Mouse (Mus musculus): ENCODE results near the gene Elovl2. TPM values are rescaled to one million over a fixed set of nuclear protein-coding genes. Genes with fewer than 3 reads are reported as not detected.
"Not testable (repeated sequence)": the region's sequence is repeated elsewhere in the genome, so short reads cannot be mapped to it uniquely, and the experiment has no call there.

Gene Elovl2
- under 1 TPM in 2 of 4 experiments, not detected in 2; 0.09 to 0.11 TPM for total RNA-seq (2022)

DNA sequence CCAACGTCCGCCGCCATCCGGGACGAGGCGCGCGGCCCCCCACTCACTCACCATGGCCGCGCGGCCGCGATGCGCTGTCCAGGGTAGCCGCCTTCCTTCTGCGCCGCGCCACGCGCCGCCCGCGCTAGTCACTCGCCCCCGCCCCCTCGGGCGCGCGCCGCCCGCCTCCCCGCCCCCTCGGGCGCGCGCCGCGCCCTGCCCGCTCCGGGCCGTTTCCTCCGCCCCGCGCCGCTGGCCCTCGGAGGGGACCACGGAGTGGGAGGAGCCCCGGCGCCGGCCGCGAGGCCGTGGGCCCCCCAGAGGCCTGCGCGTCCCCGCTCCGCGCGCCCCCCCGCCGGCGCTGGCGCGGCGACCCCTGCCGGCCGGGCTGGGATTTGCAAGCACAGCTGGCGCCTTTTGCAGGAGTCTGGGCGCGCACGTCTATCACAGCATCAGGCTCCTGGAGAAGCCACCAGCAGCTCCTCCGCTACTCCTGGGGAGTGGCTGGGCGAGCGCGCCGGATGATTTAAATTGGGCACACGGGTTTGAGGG, at the start of gene Elovl2:
Gene Elovl2 (minus strand): TSS at position 102 of the 531 bp plus-strand sequence.
- DNase-seq (ENCODE audit: low spot score in 2 of 2) = peak; percentile 16 to 24

DNA sequence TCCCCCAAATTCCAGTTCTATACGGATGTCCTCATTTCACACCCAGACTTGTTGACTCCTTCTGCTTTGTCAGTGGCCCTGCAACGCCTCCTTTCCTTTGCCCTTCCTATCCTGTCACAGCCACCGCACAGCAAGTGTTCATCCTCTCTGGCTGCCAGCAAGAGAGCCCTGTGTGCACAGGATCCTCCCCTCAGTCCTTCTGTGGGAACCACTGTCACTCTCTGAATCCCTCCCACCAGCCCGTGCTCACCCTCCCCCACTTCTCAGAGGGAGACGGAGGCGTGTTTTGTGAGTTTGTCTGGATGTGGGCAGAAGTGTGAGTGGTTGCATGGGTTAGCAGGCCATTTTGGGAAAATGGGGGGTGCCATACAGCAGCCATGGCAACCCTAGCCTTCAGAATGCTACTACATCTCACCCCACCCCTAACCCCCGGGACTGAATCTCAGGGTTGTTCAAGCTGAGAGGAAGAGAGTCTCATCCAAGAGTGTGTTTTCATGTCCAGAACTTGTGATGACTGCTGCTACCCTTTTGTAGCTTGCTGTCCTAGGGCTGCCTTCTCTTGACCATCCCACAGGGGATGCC, 47.7 kb upstream of the Elovl2 start:
- DNase-seq (ENCODE audit: low spot score in 2 of 2) = no peak

DNA sequence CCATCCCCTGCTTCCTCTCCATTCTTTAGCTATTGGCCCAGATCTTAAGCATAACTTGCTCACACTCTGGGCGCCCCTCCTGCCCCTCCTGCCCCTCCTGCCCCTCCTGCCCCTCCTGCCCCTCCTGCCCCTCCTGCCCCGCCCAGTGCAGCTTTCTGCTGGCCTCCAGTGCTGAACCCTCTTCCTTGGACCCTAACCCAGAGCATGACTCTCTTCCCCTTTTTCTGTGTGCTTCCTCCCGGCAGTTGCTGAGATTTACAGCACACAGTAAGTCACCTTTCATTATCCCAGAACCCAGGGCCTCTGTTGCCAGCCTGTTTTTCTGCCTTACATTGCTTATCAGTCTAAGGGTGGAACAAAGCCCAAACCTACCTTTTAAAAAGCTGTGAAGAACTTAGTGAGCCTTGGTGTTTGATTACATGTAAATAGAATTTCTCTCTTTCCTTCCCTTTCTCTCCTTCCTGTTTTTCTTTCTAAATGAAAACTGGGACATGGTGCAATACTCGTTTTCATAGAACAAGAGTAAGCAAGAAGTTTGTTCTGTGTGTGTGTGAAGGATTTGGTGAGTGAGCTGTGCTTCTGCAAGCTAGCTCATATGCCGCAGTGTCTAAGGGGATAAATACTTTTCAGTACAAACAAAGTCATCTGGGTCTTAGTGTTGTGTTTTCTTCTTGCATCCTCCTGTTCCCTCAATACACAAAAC, 43.2 kb upstream of the Elovl2 start:
- DNase-seq (ENCODE audit: low spot score in 2 of 2) = no peak

DNA sequence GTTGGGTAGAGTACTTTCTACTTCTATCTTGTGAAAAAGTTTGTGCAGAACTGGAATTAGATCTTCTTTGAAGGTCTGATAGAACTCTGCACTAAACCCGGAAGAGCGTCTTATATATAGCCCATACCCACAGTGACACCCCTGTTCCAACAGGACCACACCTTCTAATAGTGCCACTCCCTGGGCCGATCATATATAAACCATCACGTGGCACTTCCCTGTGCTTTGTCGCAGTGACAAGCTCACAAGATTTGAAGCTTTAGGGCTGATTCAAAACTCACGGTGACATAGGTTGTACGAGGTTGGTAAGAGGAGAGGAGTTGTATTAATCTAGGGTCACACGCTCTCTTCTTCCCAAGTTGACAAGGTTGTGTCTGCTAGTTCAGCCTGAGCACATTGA, 41.4 kb upstream of the Elovl2 start:
- DNase-seq (ENCODE audit: low spot score in 2 of 2) = not testable (repeated sequence)

DNA sequence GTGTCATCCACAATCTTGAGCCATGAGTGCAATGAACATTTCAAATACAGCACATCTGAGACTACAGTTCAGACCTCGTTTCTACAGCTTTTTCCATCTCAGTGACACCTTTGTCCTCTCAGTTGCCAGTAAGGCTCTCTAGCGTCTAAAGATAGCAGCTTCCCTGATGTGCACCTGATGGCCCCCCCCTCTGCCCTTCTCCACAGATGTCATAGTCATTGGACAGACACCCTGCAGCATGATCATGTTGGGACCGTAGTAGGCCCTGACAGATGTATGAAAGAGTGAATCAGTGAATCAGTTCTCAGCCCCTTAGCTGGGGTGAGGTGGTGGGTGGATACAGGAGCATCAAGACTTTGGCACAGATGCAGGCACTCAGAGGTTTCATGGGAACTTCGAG, 37.6 kb upstream of the Elovl2 start:
- no peak for DNase-seq (ENCODE audit: low spot score in 2 of 2)

DNA sequence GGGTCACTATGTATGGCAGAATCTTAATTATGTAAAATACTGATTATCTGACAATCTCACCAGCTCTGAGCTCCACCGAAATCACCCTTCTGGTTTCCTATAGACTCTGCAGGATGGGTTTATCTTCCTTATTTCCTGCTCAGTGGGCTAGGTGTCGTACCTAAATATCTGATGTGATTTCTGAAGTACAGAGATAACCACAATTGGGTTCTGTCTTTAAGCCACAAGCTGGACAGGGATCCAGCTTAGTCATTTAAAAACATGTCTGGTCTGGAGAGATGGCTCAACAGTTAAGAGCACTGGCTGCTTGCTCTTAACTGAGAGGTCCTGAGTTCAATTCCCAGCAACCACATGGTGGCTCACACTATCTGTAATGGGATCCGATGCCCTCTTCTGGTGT, 36.8 kb upstream of the Elovl2 start:
- DNase-seq (ENCODE audit: low spot score in 2 of 2) = no peak

DNA sequence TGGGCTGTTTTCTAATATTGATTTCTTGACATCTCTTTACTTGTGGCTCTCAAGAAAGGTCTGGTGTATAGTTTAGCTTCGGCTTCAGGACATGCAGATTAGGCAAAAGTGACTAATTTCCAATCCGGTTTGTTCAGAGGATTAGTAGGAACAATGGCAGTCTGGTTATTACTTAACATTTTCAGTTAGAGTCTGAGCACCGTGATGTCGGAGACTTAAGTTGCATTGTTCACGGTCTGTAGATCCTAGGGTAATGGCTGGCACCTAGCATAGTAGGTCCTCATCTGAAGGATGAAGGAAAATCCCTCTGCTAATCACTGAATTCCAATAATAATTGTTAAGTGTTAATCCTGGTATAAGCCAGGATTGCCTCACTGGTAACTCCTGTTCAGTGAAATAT, 35.9 kb upstream of the Elovl2 start:
- no peak for DNase-seq (ENCODE audit: low spot score in 2 of 2)

DNA sequence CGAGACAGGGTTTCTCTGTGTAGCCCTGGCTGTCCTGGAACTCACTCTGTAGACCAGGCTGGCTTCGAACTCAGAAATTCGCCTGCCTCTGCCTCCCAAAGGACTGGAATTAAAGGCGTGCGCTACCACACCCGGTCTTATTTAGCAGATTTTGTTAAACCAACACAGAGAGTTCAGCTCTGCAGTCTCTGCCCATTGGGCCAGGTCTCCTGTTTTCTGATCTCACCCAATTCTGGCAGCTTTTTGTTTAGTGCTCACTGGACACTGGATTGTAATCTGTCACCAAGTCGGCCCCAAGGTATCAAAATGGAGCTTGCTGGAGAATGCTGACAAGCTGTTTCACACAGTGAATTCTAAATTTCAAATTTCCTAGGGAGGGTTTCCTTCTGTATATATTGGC, 32.5 kb upstream of the Elovl2 start:
- no peak for DNase-seq (ENCODE audit: low spot score in 2 of 2)

DNA sequence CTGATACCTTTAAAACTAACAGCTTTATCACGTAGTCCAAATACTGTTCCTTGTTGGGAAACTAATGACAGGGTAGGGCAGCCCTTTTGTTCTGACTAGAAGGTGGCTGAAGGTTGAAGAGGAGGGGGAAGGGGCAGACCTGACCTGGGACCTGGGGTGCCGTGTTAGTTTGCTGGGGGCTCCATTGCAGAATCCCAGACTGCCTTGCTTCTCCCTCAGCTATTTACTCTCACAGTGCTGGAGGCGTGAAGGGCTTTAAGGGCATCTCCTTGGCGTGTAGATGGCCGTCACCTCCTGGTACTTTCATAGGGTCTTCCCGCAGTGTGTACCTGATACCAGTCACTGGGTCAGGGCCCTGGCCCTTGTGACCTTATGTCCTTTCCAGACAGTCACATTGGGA, 31.9 kb upstream of the Elovl2 start:
- no peak for DNase-seq (ENCODE audit: low spot score in 2 of 2)

DNA sequence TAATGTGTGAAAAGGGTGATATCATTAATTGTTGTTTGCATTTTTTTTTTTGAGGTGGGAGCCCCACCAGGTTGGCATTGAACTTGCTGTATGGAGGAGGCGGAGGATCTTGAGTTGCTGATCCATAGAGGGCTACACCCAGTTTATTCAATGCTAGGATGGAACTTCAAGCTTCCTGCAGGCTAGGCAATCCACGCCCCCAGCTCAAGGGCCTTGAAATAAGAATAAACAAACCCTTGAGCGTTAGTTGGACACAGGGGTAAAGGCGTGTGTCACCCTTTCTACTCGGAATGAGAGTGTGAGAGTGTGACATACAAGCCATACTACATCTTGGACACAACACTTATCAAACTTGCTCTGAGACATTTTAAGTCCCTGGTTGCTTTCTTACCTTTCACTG, 31.5 kb upstream of the Elovl2 start:
- DNase-seq (ENCODE audit: low spot score in 2 of 2) = no peak

DNA sequence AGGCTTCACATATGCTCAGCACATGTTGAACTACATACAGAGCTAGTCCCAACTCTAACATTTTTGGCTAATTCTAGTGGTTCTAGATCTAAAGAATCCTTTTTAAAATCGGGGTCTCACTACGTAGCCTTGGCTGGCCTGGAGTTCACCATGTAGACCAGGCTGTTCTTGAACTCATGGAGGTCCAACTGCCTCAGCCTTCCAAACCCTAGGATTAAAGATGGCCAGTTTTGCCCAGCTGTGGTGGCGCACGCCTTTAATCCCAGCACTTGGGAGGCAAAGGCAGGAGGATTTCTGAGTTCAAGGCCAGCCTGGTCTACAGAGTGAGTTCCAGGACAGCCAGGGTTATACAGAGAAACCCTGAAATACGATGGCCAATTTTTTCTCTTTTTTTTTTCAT, 31.0 kb upstream of the Elovl2 start:
- DNase-seq (ENCODE audit: low spot score in 2 of 2) = not testable (repeated sequence)

DNA sequence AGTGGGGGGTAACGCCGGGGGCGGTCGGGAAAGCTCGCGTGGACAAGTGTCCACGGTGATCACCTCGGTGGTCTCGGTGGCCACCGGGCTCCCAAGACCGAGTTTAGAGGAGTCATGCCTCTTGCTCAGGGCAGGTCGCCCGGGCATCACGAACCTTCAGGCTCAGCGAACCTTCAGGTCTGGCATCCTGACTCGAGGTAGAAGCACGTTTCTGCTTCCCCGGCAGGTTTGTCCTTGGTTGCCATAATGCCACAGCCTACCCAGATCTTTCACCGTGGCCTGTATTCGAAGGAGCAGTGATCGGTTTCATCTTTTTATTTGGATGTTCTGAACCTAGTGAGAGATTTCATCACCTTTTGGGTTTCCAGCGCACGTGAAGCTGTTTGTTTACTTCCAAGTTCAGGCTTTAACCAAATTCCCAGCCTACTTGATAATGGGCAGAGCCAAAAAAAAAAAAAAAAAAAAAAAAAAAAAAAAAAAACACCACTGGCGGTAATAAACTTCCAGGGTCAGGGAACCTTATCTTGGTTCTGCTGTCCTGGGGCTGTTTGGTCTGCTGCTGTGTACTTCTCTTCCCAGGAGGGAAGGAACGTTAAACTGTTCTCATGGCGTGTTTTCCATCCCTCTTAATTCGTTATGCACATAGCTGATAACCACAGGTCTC, 30.2 kb upstream of the Elovl2 start:
- no peak for DNase-seq (ENCODE audit: low spot score in 2 of 2)

DNA sequence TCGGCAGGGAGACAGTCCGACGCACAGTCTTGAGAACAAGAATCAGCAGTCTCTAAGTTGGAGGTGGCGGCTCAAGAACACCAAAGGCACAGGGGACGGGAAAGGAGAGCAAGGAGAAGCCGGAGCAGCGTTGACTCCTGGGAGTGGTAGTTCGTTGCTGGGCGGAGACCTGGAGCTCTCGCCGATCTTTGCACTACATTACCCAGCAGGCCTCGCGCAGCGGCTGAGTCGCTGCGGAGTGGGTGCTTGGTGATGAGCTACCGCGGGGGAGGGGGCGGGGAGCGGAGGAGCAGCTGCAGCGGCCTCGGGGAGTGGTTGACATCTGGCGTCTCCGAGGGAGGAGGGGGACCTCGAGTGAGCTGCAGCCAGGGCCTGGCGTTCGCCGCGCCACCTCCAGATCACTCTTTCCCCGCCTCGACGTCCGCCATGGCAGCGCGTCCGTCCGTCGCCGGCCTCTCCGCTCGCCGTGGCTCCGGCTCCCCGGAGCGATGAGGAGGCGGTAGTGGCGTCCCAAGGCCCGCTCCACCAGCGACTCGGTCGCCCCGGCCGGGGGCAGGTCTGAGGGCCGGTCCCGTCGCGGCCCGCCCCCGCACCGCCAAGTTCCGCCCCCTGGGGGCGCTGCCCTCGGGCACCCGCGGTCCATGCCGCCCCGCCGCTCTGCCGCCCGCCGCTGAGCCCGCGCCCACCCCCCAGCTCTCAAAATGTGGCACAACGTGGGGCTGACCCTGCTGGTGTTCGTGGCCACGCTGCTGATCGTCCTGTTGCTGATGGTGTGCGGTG, 29.5 kb upstream of the Elovl2 start, which contains the start of gene Smim13:
Gene Smim13 (plus strand): TSS at position 307 of the 780 bp plus-strand sequence.
- peak; percentile 89 to 92 for DNase-seq (ENCODE audit: low spot score in 2 of 2)

DNA sequence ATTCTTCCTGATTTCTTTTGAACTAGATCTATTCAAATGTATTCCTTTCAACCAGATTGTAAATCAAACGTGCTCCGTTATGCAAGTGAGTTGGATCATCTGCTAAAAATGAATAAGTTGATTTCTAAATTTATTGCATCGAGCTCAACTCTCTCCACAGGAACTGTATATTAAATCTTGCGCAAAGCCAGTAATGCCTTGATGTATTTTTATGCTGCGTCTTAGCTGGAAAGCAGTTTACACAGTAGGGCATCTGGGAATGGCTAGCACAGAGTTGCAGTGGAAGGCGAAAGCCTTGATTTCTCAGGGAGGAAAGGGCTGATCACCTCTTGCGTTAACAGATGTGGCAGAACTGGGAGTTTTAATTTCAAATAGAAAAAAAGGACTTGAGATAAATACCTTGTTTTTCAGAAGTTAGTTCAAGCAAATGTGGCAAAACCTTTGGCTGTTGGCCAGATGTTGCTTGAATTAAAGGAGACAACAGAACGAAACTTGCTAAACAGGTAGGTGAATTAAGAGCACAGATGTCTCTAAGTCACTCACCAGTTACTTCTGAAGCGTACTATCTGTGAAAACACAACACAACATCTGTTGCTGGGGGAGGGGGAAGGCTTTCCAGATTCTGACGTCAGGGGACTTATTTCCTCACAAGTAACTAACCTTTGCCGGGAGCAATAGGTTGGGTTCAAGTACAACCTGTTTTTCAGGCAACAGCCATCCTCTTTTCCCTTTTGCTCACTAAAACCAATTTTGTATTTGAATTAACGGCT, 28.7 kb upstream of the Elovl2 start:
- no peak for DNase-seq (ENCODE audit: low spot score in 2 of 2)

DNA sequence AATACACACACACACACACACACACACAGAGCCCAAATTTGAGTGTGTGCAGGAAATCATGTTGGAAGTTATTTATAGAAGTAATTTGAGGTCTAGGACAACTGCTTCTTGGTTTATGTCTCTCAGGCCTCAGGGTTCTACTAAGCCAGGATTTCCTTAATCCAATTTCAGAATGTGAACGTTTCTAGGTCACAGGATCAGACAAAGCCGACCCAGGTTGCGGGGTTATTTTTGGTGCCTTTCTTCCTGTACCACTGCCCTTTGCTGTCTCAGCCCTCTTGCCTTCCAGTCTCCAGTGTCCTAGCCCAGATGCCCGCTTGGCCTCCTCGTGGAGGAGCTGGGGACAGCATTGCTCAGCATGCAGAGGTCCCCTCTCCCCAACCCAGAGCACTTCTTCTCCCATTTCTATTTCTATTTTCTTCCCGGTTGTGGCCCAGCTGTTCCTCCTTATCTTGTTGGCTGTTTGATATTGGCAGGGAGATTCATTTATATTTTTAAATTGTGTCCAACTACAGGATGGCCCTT, 24.2 kb upstream of the Elovl2 start:
- no peak for DNase-seq (ENCODE audit: low spot score in 2 of 2)

DNA sequence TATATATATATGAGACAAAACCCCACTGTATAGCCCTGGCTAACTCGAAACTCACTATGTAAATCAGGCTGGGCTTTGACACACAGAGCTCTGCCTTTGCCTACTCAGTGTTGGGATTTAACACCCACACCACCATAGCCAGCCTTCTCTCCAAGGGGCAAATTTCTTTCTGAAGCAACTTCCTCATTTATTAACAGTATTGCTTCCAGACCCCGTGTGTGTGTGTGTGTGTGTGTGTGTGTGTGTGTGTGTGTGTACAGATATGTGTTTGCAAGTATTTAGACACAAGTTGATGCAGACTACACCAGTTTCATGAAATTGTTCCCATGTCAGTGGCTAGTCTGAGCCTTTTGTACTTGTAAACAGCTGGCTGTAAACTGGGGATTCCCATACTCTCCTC, 21.4 kb upstream of the Elovl2 start:
- no peak for DNase-seq (ENCODE audit: low spot score in 2 of 2)

DNA sequence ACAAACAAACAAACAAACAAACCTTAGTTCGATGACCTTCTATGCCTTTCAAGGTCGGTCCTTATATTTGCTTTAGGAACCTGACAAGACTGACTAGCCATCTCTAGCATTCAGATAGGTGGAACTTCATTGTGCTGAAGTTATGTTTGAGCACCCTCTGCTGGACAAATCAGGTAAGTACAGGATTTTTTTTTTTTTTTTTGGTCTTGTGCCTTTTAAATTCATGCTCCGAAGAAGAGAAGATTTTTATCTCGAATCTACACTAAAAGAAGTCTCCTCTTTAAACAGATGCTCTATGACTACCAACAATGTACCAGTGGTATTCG, 18.6 kb upstream of the Elovl2 start:
- no peak for DNase-seq (ENCODE audit: low spot score in 2 of 2)

DNA sequence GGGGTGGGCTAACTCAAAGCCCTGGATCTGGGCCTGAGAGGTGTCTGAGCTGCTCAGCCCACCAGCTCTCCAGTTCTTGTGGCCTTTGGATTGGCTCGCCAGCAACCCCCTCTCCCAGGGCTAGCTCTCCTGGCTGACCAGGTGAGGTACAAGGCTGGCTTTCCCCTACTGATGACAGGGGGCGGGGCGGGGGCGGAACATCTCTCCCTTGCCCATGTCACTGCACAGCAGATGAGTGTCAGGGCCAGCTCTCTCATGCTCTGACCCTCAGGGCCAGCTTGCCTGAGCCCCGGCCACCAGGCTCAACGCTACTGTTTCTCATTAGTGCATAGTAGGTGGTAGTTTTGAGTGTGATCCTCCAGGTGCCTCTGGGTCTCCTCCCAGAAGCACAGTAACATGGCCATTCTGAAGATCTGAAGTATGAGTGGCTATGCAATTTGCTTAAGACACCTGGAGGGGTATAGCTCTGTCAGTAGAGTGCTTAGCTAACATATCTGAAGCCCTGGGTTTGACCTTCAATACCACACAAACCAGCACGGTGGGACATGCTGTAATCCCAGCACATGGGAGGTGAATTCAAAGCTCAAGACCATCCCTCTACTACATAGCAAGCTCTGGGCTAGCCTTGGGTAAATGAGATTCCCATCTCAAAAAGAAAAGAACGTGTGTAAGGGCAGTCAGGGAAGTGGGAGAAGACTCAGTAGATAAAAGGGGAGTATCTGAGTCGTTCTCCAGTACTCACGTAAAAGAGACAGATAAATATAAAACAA, 18.0 kb upstream of the Elovl2 start:
- no peak for DNase-seq (ENCODE audit: low spot score in 2 of 2)

DNA sequence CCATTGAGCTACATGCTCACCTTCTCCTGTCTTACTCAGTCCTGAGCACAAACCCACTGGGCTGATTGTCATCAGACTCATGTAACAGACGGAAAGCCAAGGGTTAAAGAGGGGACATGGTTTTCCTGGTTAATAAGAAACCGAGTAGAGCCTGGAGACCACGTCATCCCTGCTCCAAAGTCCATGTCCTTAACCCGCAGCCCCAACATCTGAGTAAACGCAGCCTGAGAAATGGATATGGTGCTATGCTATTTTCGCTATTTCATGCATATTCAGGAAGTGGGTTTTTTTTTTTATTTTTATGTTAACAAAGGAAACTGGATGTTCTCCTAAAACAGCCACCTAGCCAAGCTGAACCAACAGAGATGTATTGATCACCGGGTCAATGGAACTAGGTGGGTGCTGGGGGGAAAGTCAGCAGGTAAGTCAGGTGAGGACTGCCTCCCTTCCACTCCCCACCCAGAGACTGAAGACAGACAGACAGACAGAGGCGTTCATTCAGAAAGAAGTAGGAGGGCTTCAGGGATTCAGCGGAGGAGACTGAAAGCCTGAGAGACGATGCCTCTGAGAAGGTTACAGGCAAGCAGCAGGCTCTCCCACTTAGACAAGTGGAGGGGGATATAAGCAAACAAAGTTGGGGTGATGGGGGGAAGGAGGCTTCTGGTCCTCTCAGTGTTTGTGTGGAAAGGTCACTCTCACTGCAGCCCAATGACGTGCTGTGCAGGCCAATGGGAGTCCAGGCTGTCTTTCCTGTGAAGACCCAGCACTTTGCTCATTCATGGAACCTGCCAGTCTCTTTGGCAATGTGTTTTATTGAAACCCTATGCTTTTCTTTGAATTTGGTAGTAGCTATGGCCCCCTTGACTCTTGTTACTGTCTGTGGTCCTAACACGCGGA, 15.9 kb upstream of the Elovl2 start:
- DNase-seq (ENCODE audit: low spot score in 2 of 2) = no peak
